Mouse (Mus musculus) mammary gland, adult 2 months (tissue): ENCODE results near the gene Zkscan3. TPM values are rescaled to one million over a fixed set of nuclear protein-coding genes. Genes with fewer than 3 reads are reported as not detected.

ENCODE experiments used
- polyA plus RNA-seq: library from polyadenylated mRNA; depleted of rRNA; stranded (reverse); fragments of >200 nt; gene quantifications from 2 replicates; pipeline ENCODE4 v1.2.3, GENCODE M21; 2012; ENCODE audit warnings: low replicate concordance; rRNA removed

The Zkscan3 gene
- 20.3 and 33.3 TPM in 2 replicates for polyA plus RNA-seq

DNA sequence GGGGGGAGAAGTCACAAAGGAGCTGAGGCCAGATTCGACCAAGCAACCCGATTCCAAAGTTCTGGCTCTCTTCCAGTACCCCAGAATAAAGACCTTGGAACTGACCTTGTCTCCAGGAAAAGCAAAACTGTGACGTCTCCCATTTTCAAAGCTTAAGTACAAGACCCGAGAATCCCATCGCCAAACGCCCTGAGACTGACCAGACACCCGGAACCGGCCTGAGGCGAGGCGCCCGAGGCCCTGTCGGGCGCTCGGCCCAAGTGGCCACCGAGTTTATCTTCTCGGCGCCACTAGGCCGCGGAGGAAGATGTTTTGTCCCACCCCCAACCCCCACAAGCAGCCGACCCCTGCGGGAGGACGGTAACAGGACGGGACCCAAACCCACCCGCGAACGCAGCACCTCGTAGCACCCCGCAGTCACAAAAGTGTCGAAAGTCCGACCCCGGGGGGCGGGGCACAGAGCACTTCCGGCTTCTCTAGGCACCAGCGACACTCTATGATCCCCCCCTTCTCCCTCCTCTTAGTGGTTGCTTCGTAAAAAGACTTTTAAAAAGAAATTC lies at the start of gene Zkscan3:
Gene Zkscan3, minus strand, starts transcription at position 469 of the 560 bp plus-strand sequence.

GRCm38 (mm10) chr13:21440503-21441206 lies 38.1 kb upstream of the Zkscan3 start, which contains the start of gene Pgbd1:
Gene Pgbd1, minus strand, starts transcription at chr13:21441058.

GRCm38 (mm10) chr13:21362621-21363248 lies 39.8 kb downstream of the Zkscan3 start, which contains the start of gene Zscan12:
Gene Zscan12, plus strand, starts transcription at chr13:21362820.

DNA sequence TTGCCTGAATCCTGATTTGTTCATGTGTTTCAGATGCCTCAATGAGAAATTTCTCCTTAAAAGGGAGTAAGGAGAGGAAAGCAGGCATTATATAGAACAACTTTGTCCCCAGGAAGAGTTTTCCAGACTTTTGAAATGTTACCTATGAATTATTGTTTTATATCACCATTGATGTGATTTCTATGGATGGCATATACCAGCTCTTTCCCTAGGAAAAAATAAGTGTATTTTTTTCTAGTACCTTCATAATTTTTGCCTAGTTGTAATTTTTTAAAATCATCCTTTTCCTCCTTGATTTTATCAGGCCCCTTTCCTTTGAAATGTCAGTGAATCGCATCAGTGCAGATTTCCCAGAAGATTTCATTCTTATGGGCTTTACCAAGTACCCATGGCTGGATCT lies 55.9 kb downstream of the Zkscan3 start, which contains the start of gene Olfr1367:
Gene Olfr1367, plus strand, starts transcription at position 301 of the 400 bp plus-strand sequence.

Other genes starting within 250 kb of the Zkscan3 start
- 39.6 and 101 TPM in 2 replicates for gene Trim27, start 223.3 kb downstream of the Zkscan3 start, polyA plus RNA-seq
- gene Gpx5, start 110.0 kb downstream of the Zkscan3 start, polyA plus RNA-seq: not detected in 2 replicates
- gene Gpx6, start 90.6 kb downstream of the Zkscan3 start, polyA plus RNA-seq: not detected in 2 replicates
- gene Olfr1367, start 55.8 kb downstream of the Zkscan3 start, polyA plus RNA-seq: not detected in 2 replicates
- gene Zscan12, start 39.9 kb downstream of the Zkscan3 start, polyA plus RNA-seq: 0.57 and 1.9 TPM in 2 replicates
- gene Pgbd1, start 38.3 kb upstream of the Zkscan3 start, polyA plus RNA-seq: 0.13 and 0.37 TPM in 2 replicates
- gene Zscan26, start 51.0 kb upstream of the Zkscan3 start, polyA plus RNA-seq: 8.0 and 24.0 TPM in 2 replicates
- gene Nkapl, start 65.8 kb upstream of the Zkscan3 start, polyA plus RNA-seq: 0.78 and 0.93 TPM in 2 replicates
- 0.83 and 0.84 TPM in 2 replicates for gene Zkscan4, start 76.2 kb upstream of the Zkscan3 start, polyA plus RNA-seq
- gene Gm10065, start 76.7 kb upstream of the Zkscan3 start, polyA plus RNA-seq: not detected in 2 replicates
- 0.10 and 0.29 TPM in 2 replicates for gene AK157302, start 92.5 kb upstream of the Zkscan3 start, polyA plus RNA-seq
- 7.7 and 27.9 TPM in 2 replicates for gene Gm11273, start 98.7 kb upstream of the Zkscan3 start, polyA plus RNA-seq
- gene Zkscan8, start 128.4 kb upstream of the Zkscan3 start, polyA plus RNA-seq: 2.2 and 7.0 TPM in 2 replicates
- gene Olfr1366, start 140.1 kb upstream of the Zkscan3 start, polyA plus RNA-seq: not detected in 2 replicates
- not detected in 2 replicates for gene Olfr1535, start 157.1 kb upstream of the Zkscan3 start, polyA plus RNA-seq
- gene Olfr1364, start 179.0 kb upstream of the Zkscan3 start, polyA plus RNA-seq: not detected in 2 replicates
- 0.03 and 0.04 TPM in 2 replicates for gene Olfr1362, start 211.3 kb upstream of the Zkscan3 start, polyA plus RNA-seq
- gene Olfr11, start 239.8 kb upstream of the Zkscan3 start, polyA plus RNA-seq: 0.03 TPM in 1 of 2 replicates, not detected in the other